ENCODE assay signal across 16 mouse cellular contexts in the genomic region with DNA sequence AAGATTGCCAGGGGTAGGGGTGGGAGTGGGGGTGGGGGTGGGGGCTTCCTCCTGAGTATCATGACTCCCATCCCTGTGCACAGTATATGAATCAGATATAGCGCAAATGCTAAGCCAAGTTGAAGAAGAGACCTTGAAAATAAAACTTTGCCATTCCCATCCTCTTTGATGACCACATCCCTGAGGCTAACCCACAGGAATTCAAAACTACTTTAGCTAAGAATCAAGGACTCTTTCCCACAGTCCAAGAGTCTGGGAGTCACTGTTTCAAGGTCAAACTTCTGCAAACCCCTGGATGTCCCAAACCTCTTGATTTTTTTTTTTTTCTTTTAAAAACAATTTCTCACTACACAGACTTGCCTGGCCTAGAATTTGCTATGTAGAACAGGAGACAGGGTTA.
DNase-seq lines count a peak whose midpoint lies in the region.
"Had no signal": no experiment of that assay in that cellular context is flagged by ENCODE, and none has a peak within 500 bp of the region (broad histone marks: within the 10 kb centered on the region; RNA-seq: fewer than 3 reads in every experiment).

No protein-coding gene starts in this region.

- DNase-seq in ovary, adult 18-20 months (ENCODE audit: low spot score) = peak; percentile 41
- no peak for DNase-seq in ovary, postnatal 10 days (ENCODE audit: low spot score)
- DNase-seq in 3T3-L1 (ENCODE audit: low read depth, low spot score) = peak; percentile 71
- peak; percentile 40 for DNase-seq in fibroblast of lung, adult 2 months (ENCODE audit: low read depth)
- no peak for DNase-seq in yolk sac, embryonic 10.5 days (ENCODE audit: low spot score)
- DNase-seq in cerebellum, adult 9-10 months = no peak
- DNase-seq: adrenal gland, adult 8-10 months; adrenal gland, postnatal 14 days; adrenal gland, postnatal 36 days; cerebellum, adult 11-12 months; cerebellum, adult 2 months; cerebellum, adult 9-11 months; cerebellum, postnatal 14 days; cerebellum, postnatal 36 days; embryo, embryonic 11 days; forebrain, postnatal 0 days had no signal

Comparison
In these comparisons a context has a peak if more than half of its experiments do, and no peak if none do; other contexts are left out.
1. DNase-seq: peak in ovary, adult 18-20 months (single experiment), 3T3-L1 (single experiment) and fibroblast of lung, adult 2 months (single experiment); none in ovary, postnatal 10 days (single experiment), yolk sac, embryonic 10.5 days (single experiment) and cerebellum, adult 9-10 months (single experiment).